Mouse (Mus musculus) midbrain, postnatal 0 days (tissue): ENCODE measurements around the gene Timp2. TPM values are rescaled to one million over a fixed set of nuclear protein-coding genes. Genes with fewer than 3 reads are reported as not detected.
A peak's percentile ranks its signal among the peaks of the same experiment; 100 is the strongest.
"Not testable (repeated sequence)": the region's sequence is repeated elsewhere in the genome, so short reads cannot be mapped to it uniquely, and the experiment has no call there.

Experiments
- ATAC-seq: fragments of 200-750 bp; cut with Nextera tagmentation; 2 replicates; pipeline ENCODE4 v1.8.0; 2017; ENCODE audit warnings: moderate number of reproducible peaks, mild to moderate bottlenecking, moderate TSS enrichment, moderate library complexity; ENCODE audit not compliant: low FRiP score
- DNase-seq: peaks from one replicate; pipeline ENCODE4 v3.0.0-alpha.2; 2015; ENCODE audit warnings: low spot score
- H3K27ac ChIP-seq: fragments of 300-500 bp; sonication (generic); 2 replicates; pipeline ENCODE4 v1.5.1; 2014; ENCODE audit warnings: low read depth, mild to moderate bottlenecking, low read length, mixed read lengths
- H3K27me3 ChIP-seq: fragments of 300-500 bp; sonication (generic); 2 replicates; pipeline ENCODE4 v1.6.1; 2014; ENCODE audit warnings: low read length, control low read depth, mixed read lengths; ENCODE audit not compliant: insufficient read depth
- H3K36me3 ChIP-seq: fragments of 300-500 bp; sonication (generic); 2 replicates; pipeline ENCODE4 v1.6.1; 2014; ENCODE audit warnings: low read length, control low read depth, mixed read lengths; ENCODE audit not compliant: insufficient read depth
- H3K4me1 ChIP-seq: fragments of 300-500 bp; sonication (generic); 2 replicates; pipeline ENCODE4 v1.6.1; 2014; ENCODE audit warnings: mild to moderate bottlenecking, control low read depth, antibody characterized with exemption, low read length, mixed read lengths; ENCODE audit not compliant: insufficient read depth
- H3K4me2 ChIP-seq: fragments of 300-500 bp; sonication (generic); 2 replicates; pipeline ENCODE4 v1.6.1; 2014; ENCODE audit warnings: low read depth, mild to moderate bottlenecking, low read length, mixed read lengths; ENCODE audit not compliant: poor library complexity, severe bottlenecking
- H3K4me3 ChIP-seq: fragments of 300-500 bp; sonication (generic); 2 replicates; pipeline ENCODE4 v1.5.1; 2014; ENCODE audit warnings: low read depth, mild to moderate bottlenecking, low read length, moderate library complexity
- H3K9ac ChIP-seq: fragments of 300-500 bp; sonication (generic); replicated peaks from 2 replicates; pipeline ENCODE4 v1.6.1; 2014; ENCODE audit warnings: mild to moderate bottlenecking, low read length, moderate library complexity, mixed read lengths; ENCODE audit not compliant: poor library complexity, severe bottlenecking
- H3K9me3 ChIP-seq: fragments of 300-500 bp; sonication (generic); 2 replicates; pipeline ENCODE4 v1.6.1; 2016; ENCODE audit warnings: low read length, control low read depth
- CTCF ChIP-seq: IDR thresholded peaks from 2 replicates; pipeline ENCODE4 v1.5.1; 2016; ENCODE audit warnings: antibody characterized with exemption, mild to moderate bottlenecking
- WGBS: fragments of 180-500 bp; shearing (Covaris S2); extraction: QIAGEN DNeasy Blood & Tissue Kit; methylation state at CpG from one replicate; pipeline ENCODE4 v1.1.7; 2014; 5-methylcytosine and 5-hydroxymethylcytosine counted together
- polyA plus RNA-seq: library from polyadenylated mRNA; unstranded; fragments of >200 nt; fragmentation: Nextera tagmentation; extraction: Ambion mirVana; gene quantifications from 2 replicates; pipeline ENCODE4 v1.2.1, GENCODE M21; 2015
- total RNA-seq: library from RNA; depleted of rRNA; stranded (reverse); fragments of >200 nt; gene quantifications from 2 replicates; pipeline ENCODE4 v1.2.3, GENCODE M21; 2014

Gene Timp2
- total and polyA plus RNA-seq, 2 experiments from 2014 or later = 140 to 217 TPM

DNA sequence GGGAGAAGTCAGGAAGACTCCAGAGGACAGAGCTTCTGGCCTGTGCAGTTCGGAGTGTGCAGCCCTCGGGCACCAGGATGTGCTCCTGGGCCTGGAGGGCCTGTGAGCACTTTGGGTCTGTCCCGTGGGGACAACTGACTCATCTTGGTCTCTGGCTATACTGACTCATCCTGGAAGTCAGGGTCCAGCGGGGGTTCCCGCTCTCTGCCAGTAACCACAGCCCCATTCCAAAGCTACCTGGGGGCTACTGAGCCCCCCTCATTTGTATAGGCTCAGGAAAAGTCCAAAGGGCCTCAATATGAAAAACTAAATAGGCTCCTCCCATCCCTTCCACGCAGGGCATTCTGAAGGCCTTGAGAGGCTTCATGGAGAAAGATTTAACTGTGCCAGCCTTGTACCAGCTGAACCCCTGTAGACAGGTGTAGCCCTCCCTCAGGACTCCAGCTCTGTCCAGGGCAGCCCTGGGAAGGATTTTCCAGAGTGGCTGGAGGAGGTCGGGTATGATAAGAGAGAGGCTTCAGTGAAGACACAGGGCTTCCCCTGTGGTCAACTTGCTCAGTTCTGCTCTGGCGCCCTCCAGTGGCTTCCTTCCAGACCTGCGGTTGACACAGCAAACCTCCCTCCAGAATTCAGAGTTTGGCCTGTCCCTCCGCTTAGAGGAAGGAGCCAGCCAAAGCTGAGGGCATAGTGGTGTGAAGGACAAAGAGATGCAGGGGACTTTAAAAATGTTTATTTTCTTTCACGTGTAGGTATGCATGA lies 23.9 kb upstream of the Timp2 start:
- peak; percentile 91 for TF ChIP-seq CTCF
- no peaks in the 10 kb centered on the region for H3K4me1 ChIP-seq
- WGBS = 43% methylated on average over 11 of the region's 11 CpGs
- no peak overlapping the region for H3K4me2 ChIP-seq
- no peaks in the 10 kb centered on the region for H3K27me3 ChIP-seq
- H3K9me3 ChIP-seq = no peaks in the 10 kb centered on the region
- no peak overlapping the region for H3K9ac ChIP-seq
- peak; percentile 86 for DNase-seq
- no peak overlapping the region for H3K27ac ChIP-seq
- no peak overlapping the region for H3K4me3 ChIP-seq
- no peaks in the 10 kb centered on the region for H3K36me3 ChIP-seq
- 0 out of 2 replicates have a peak, but pooled peaks have one; percentile 31 for ATAC-seq

DNA sequence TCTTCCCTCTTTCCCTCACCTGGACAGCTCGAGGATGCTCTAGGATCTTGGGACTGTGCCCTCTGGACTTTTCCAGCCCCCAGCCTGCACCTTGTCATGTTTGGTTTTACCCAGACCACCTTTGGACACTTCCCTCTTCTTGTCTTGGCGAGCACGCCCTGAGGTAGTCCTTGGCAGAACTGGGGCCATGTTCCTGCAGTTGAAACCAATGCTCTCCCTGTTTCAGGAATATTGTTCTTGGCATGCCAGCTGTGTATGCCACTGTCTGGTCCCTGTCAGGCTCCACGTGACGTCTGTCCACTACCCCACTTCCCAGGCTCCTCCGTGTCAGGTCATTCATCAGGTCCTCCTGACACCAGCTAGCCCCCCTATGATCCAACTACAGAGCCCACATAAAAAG lies 23.1 kb upstream of the Timp2 start:
- H3K4me2 ChIP-seq = no peak overlapping the region
- H3K9me3 ChIP-seq = no peaks in the 10 kb centered on the region
- H3K27ac ChIP-seq = no peak overlapping the region
- no peaks in the 10 kb centered on the region for H3K4me1 ChIP-seq
- H3K36me3 ChIP-seq = no peaks in the 10 kb centered on the region
- no peak overlapping the region for H3K4me3 ChIP-seq
- no peak for TF ChIP-seq CTCF
- H3K9ac ChIP-seq = no peak overlapping the region
- DNase-seq = no peak
- WGBS = 85% methylated on average over 6 of the region's 6 CpGs
- ATAC-seq = no peak
- H3K27me3 ChIP-seq = no peaks in the 10 kb centered on the region

DNA sequence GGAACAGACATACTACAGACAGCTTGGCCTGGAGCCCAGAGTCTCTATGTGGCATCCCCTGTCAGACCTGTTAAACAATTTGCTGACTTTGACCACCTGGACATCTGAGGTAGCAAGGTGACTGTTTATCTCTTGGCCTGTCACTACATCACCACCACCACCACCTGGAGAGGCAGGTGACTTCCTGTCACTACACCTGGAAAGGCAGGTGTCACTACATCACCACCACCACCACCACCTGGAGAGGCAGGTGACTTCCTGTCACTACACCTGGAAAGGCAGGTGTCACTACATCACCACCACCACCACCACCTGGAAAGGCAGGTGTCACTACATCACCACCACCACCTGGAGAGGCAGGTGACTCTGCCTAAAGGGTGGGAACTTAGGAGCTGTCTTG lies 20.8 kb upstream of the Timp2 start:
- not testable (repeated sequence) for H3K4me1 ChIP-seq, H3K9ac ChIP-seq, H3K4me3 ChIP-seq, H3K36me3 ChIP-seq, DNase-seq, H3K9me3 ChIP-seq, H3K27ac ChIP-seq, H3K4me2 ChIP-seq, ATAC-seq, H3K27me3 ChIP-seq

DNA sequence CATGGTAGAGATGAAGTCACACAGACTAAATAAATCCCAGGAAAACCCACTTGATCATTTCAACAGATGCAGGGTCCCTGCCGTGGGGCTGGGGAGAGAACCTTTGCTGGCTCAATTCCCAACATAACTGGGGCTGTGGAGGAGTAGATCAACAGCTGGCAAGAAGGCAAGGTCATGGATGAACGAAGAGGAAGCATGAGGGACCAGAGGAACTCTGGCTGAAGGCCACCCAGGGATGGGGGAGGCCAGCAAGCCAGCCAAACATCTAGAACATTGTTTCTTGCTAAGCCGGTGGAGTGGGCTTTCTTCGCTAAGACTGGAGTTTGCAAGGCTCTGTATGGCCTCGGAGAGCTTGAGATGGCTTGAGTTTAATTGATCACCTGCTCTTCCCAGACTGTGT lies 20.3 kb upstream of the Timp2 start:
- H3K4me3 ChIP-seq = no peak overlapping the region
- no peaks in the 10 kb centered on the region for H3K9me3 ChIP-seq
- 82% methylated on average over 5 of the region's 5 CpGs for WGBS
- DNase-seq = no peak
- H3K9ac ChIP-seq = no peak overlapping the region
- H3K4me1 ChIP-seq = no peaks in the 10 kb centered on the region
- no peak for TF ChIP-seq CTCF
- no peak overlapping the region for H3K27ac ChIP-seq
- H3K4me2 ChIP-seq = no peak overlapping the region
- ATAC-seq = no peak
- no peaks in the 10 kb centered on the region for H3K36me3 ChIP-seq
- no peaks in the 10 kb centered on the region for H3K27me3 ChIP-seq

DNA sequence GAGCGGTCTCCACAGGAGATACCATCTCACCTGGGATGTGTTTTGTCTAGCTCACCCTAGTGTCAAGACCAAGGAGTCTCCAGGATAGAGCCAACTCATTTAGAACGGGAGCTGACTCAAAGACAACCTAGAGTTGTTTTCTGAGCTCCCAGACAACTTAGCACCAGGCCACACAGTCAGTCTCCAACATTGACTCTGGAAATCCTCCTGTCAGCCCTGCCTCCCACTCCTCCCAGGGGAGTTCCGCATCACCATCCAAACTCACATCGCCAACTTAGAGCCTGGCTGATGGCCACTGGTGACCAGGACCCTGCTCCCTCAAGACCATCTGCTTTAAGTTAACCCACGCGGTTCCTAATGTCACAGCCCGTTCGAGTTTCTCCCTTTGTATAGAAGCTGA lies 19.9 kb upstream of the Timp2 start:
- TF ChIP-seq CTCF = no peak
- no peaks in the 10 kb centered on the region for H3K36me3 ChIP-seq
- 83% methylated on average over 8 of the region's 8 CpGs for WGBS
- H3K9me3 ChIP-seq = no peaks in the 10 kb centered on the region
- no peaks in the 10 kb centered on the region for H3K4me1 ChIP-seq
- no peaks in the 10 kb centered on the region for H3K27me3 ChIP-seq
- no peak overlapping the region for H3K4me3 ChIP-seq
- no peak overlapping the region for H3K4me2 ChIP-seq
- no peak overlapping the region for H3K27ac ChIP-seq
- ATAC-seq (no peak), DNase-seq (no peak)
- H3K9ac ChIP-seq = no peak overlapping the region

DNA sequence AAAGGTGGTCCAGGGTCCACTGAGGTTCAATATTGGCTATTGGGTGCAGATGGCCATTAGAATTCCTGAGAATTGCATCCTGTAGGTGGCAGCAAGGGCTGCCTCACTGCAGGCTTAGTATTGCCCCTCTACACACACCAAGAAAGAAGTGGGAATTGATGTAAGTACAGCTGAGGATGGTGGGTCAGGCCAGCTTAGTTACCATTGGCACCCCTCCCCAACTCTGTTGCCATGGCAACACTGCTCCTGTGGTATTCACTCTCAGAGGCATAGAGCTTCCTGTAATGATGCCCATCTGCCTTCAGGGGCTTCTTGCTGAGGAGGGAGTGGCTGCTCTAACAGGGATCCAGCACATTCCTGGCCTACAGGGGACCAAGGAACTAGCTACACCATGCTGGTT lies 19.5 kb upstream of the Timp2 start:
- no peak overlapping the region for H3K4me2 ChIP-seq
- ATAC-seq (peak; percentile 47; the same call in 1 of the 2 replicates), DNase-seq (peak; percentile 70)
- no peak overlapping the region for H3K27ac ChIP-seq
- no peaks in the 10 kb centered on the region for H3K27me3 ChIP-seq
- no peaks in the 10 kb centered on the region for H3K4me1 ChIP-seq
- H3K9me3 ChIP-seq = no peaks in the 10 kb centered on the region
- H3K9ac ChIP-seq = no peak overlapping the region
- peak; percentile 38; the same call in 1 of the 2 replicates for TF ChIP-seq CTCF
- H3K4me3 ChIP-seq = no peak overlapping the region
- H3K36me3 ChIP-seq = no peaks in the 10 kb centered on the region
